In genomic region chr14:76425986-76426530, GRCm38 (mm10) we compare ENCODE assay signal across 19 mouse cellular contexts. TPM values are rescaled to one million over a fixed set of nuclear protein-coding genes. Genes with fewer than 3 reads are reported as not detected.
DNase-seq lines count a peak whose midpoint lies in the region; ATAC-seq and TF ChIP-seq lines count a peak whose summit lies in the region.
"Had no signal": no experiment of that assay in that cellular context is flagged by ENCODE, and none has a peak within 500 bp of the region (broad histone marks: within the 10 kb centered on the region; RNA-seq: fewer than 3 reads in every experiment).

No protein-coding gene starts in this region.

- no peaks in the 10 kb centered on the region for H3K27me3 ChIP-seq in forebrain, embryonic 13.5 days
- no peaks in the 10 kb centered on the region for H3K27me3 ChIP-seq in forebrain, embryonic 10.5 days (ENCODE audit: poor library complexity, severe bottlenecking)
- H3K27me3 ChIP-seq in ES-Bruce4 (ENCODE audit: control insufficient read depth, insufficient read depth, low read length, poor library complexity, severe bottlenecking): no peaks in the 10 kb centered on the region
- no peaks in the 10 kb centered on the region for H3K27me3 ChIP-seq in midbrain, embryonic 13.5 days
- H3K27me3 ChIP-seq: liver, embryonic 15.5 days had no signal

- TF ChIP-seq EP300 in ES-Bruce4 (IDR thresholded peaks at IDR 0.05; ENCODE audit: insufficient read depth, low read depth, low read length): 0 out of 2 replicates have a peak, but pooled peaks have one; percentile 19

- no peak for TF ChIP-seq POLR2A in ES-Bruce4 (IDR thresholded peaks at IDR 0.05; ENCODE audit: insufficient read depth, low read length)

- DNase-seq in forebrain, embryonic 10.5 days (ENCODE audit: extremely low spot score, low spot score): no peak
- DNase-seq in layer of hippocampus, adult 2 months (ENCODE audit: low spot score in 2 of 2): no peak
- DNase-seq in layer of hippocampus, postnatal 14 days (ENCODE audit: low spot score in 2 of 2): no peak
- no peak for DNase-seq in right cerebral cortex, adult 18-20 months
- no peak for DNase-seq in cerebellum, adult 18-20 months
- DNase-seq: adrenal gland, postnatal 14 days; cerebellum, adult 11 months; cerebellum, postnatal 25 days; gastrocnemius, adult 2 months; kidney, adult 11 months; retina, postnatal 1 day; right cerebral cortex, postnatal 4 days; thymus, postnatal 14 days had no signal

- peak overlapping the region; percentile 4; the same call in 1 of the 2 replicates for H3K4me2 ChIP-seq in forebrain, embryonic 13.5 days
- H3K4me2 ChIP-seq in midbrain, embryonic 13.5 days (replicated peaks): no peak overlapping the region
- H3K4me2 ChIP-seq: liver, embryonic 15.5 days had no signal

- no peak overlapping the region for H3K4me3 ChIP-seq in forebrain, embryonic 13.5 days
- no peak overlapping the region for H3K4me3 ChIP-seq in forebrain, embryonic 10.5 days
- H3K4me3 ChIP-seq in layer of hippocampus, adult 2 months: no peak overlapping the region
- H3K4me3 ChIP-seq in ES-Bruce4 (ENCODE audit: low read depth, low read length): peak overlapping the region; percentile 52
- H3K4me3 ChIP-seq in midbrain, embryonic 13.5 days (replicated peaks): no peak overlapping the region
- H3K4me3 ChIP-seq: gastrocnemius, adult 2 months; heart, embryonic 10.5 days; liver, embryonic 15.5 days had no signal

- peaks cover 75% of the 10 kb centered on the region for H3K4me1 ChIP-seq in forebrain, embryonic 13.5 days
- H3K4me1 ChIP-seq in forebrain, embryonic 10.5 days: peaks cover 17% of the 10 kb centered on the region
- H3K4me1 ChIP-seq in ES-Bruce4 (ENCODE audit: control insufficient read depth, insufficient read depth, low read length): peaks cover 2% of the 10 kb centered on the region
- H3K4me1 ChIP-seq in midbrain, embryonic 13.5 days (replicated peaks): peaks cover 63% of the 10 kb centered on the region
- H3K4me1 ChIP-seq: liver, embryonic 15.5 days had no signal

- no peak overlapping the region for H3K9ac ChIP-seq in forebrain, embryonic 13.5 days
- peak overlapping the region; percentile 56 for H3K9ac ChIP-seq in ES-Bruce4 (ENCODE audit: low read depth, poor library complexity, severe bottlenecking)
- H3K9ac ChIP-seq in midbrain, embryonic 13.5 days (replicated peaks): no peak overlapping the region
- H3K9ac ChIP-seq: liver, embryonic 15.5 days had no signal

- peak; percentile 14; the same call in 1 of the 2 replicates for TF ChIP-seq CTCF in layer of hippocampus, adult 2 months (conservative IDR thresholded peaks at IDR 0.05)
- TF ChIP-seq CTCF in ES-Bruce4 (IDR thresholded peaks at IDR 0.05; ENCODE audit: low read depth, low read length): no peak

- 80% methylated on average over 21 of the region's 21 CpGs for WGBS in forebrain, embryonic 13.5 days
- 95% methylated on average over 21 of the region's 21 CpGs for WGBS in forebrain, embryonic 10.5 days
- WGBS in midbrain, embryonic 13.5 days: 85% methylated on average over 21 of the region's 21 CpGs

- peaks cover 72% of the 10 kb centered on the region for H3K36me3 ChIP-seq in forebrain, embryonic 13.5 days (ENCODE audit: poor library complexity, severe bottlenecking)
- peaks cover 100% of the 10 kb centered on the region for H3K36me3 ChIP-seq in forebrain, embryonic 10.5 days (replicated peaks)
- H3K36me3 ChIP-seq in ES-Bruce4 (ENCODE audit: control insufficient read depth, insufficient read depth, low read length, poor library complexity, severe bottlenecking): no peaks in the 10 kb centered on the region
- peaks cover 63% of the 10 kb centered on the region for H3K36me3 ChIP-seq in midbrain, embryonic 13.5 days
- H3K36me3 ChIP-seq: liver, embryonic 15.5 days had no signal

- peak; percentile 57 for ATAC-seq in forebrain, embryonic 13.5 days
- ATAC-seq in midbrain, embryonic 13.5 days: peak; percentile 50; the same call in 1 of the 2 replicates

- no peaks in the 10 kb centered on the region for H3K9me3 ChIP-seq in forebrain, embryonic 13.5 days (replicated peaks)
- peaks cover 6% of the 10 kb centered on the region; the same call in 1 of the 2 replicates for H3K9me3 ChIP-seq in forebrain, embryonic 10.5 days
- H3K9me3 ChIP-seq in ES-Bruce4 (replicated peaks; ENCODE audit: control insufficient read depth, insufficient read depth, low read length, poor library complexity, severe bottlenecking): no peaks in the 10 kb centered on the region
- no peaks in the 10 kb centered on the region; the same call in 1 of the 2 replicates for H3K9me3 ChIP-seq in midbrain, embryonic 13.5 days
- H3K9me3 ChIP-seq: heart, embryonic 10.5 days; liver, embryonic 15.5 days had no signal

- H3K27ac ChIP-seq in forebrain, embryonic 13.5 days: peak overlapping the region; percentile 36; the same call in 1 of the 2 replicates
- H3K27ac ChIP-seq in forebrain, embryonic 10.5 days: no peak overlapping the region
- peak overlapping the region; percentile 25; the same call in 1 of the 2 replicates for H3K27ac ChIP-seq in layer of hippocampus, adult 2 months
- H3K27ac ChIP-seq in ES-Bruce4 (ENCODE audit: insufficient read depth, low read length): peak overlapping the region; percentile 78
- H3K27ac ChIP-seq in midbrain, embryonic 13.5 days: no peak overlapping the region
- H3K27ac ChIP-seq: gastrocnemius, adult 2 months; heart, embryonic 10.5 days; liver, embryonic 15.5 days; macrophage had no signal

RNA-seq across cellular contexts. Expression of gene Tsc22d1, which starts 11.3 kb away (rescaled TPM):
- polyA plus RNA-seq in forebrain, embryonic 13.5 days (2015; fragmentation: Nextera tagmentation; extraction: Ambion mirVana): 475 and 490 TPM in 2 replicates
- polyA plus RNA-seq in forebrain, embryonic 10.5 days (2016; fragmentation: Nextera tagmentation; extraction: Ambion mirVana): 256 and 273 TPM in 2 replicates
- total RNA-seq in layer of hippocampus, adult 2 months (2021): 100 to 1,000 TPM; 503 to 530 TPM
- total RNA-seq in layer of hippocampus, postnatal 14 days (2021): 100 to 1,000 TPM; 567 to 576 TPM
- 258 and 261 TPM in 2 replicates for polyA plus RNA-seq in ES-Bruce4 (2011; ENCODE audit: insufficient read depth, insufficient read length, low read depth, missing spikeins)
- polyA plus RNA-seq in midbrain, embryonic 13.5 days (2015; fragmentation: Nextera tagmentation; extraction: Ambion mirVana): 644 and 657 TPM in 2 replicates

Comparison
In these comparisons a context has a peak if more than half of its experiments do, and no peak if none do; other contexts are left out.
1. H3K27ac ChIP-seq: peak in forebrain, embryonic 13.5 days (single experiment), layer of hippocampus, adult 2 months (single experiment) and ES-Bruce4 (single experiment); none in forebrain, embryonic 10.5 days (single experiment) and midbrain, embryonic 13.5 days (single experiment).